Mouse (Mus musculus) heart, embryonic 15.5 days (tissue): Measurements from ENCODE around the gene Grin2c. TPM values are rescaled to one million over a fixed set of nuclear protein-coding genes. Genes with fewer than 3 reads are reported as not detected.

Source experiments
- ATAC-seq: fragments of 200-750 bp; cut with Nextera tagmentation; replicated peaks from 2 replicates; pipeline ENCODE4 v1.8.0; 2017; ENCODE audit warnings: low read depth, moderate TSS enrichment; ENCODE audit not compliant: insufficient number of reproducible peaks, insufficient read depth, low FRiP score
- H3K27ac ChIP-seq: fragments of 300-500 bp; sonication (generic); 2 replicates; pipeline ENCODE4 v1.5.1; 2015; ENCODE audit warnings: mild to moderate bottlenecking, inconsistent platforms
- H3K27me3 ChIP-seq: fragments of 300-500 bp; sonication (generic); 2 replicates; pipeline ENCODE4 v1.6.1; 2015; ENCODE audit warnings: inconsistent platforms
- H3K36me3 ChIP-seq: fragments of 300-500 bp; sonication (generic); 2 replicates; pipeline ENCODE4 v1.6.1; 2015; ENCODE audit warnings: mild to moderate bottlenecking, inconsistent platforms
- H3K4me1 ChIP-seq: fragments of 300-500 bp; sonication (generic); replicated peaks from 2 replicates; pipeline ENCODE4 v1.6.1; 2015; ENCODE audit warnings: inconsistent platforms
- H3K4me2 ChIP-seq: fragments of 300-500 bp; sonication (generic); 2 replicates; pipeline ENCODE4 v1.6.1; 2015; ENCODE audit warnings: inconsistent platforms, mild to moderate bottlenecking, moderate library complexity
- H3K4me3 ChIP-seq: fragments of 300-500 bp; sonication (generic); 2 replicates; pipeline ENCODE4 v1.5.1; 2015; ENCODE audit warnings: mild to moderate bottlenecking, inconsistent platforms
- H3K9ac ChIP-seq: fragments of 300-500 bp; sonication (generic); 2 replicates; pipeline ENCODE4 v1.6.1; 2015; ENCODE audit warnings: mild to moderate bottlenecking, inconsistent platforms
- H3K9me3 ChIP-seq: fragments of 300-500 bp; sonication (generic); replicated peaks from 2 replicates; pipeline ENCODE4 v1.6.1; 2016; ENCODE audit warnings: inconsistent platforms
- WGBS: fragments of 180-500 bp; shearing (Covaris S2); methylation state at CpG from one replicate; pipeline ENCODE4 v1.1.7; 2015; ENCODE audit warnings: mixed read lengths; 5-methylcytosine and 5-hydroxymethylcytosine counted together
- polyA plus RNA-seq: library from polyadenylated mRNA; unstranded; fragments of >200 nt; fragmentation: Nextera tagmentation; extraction: Ambion mirVana; gene quantifications from 2 replicates; pipeline ENCODE4 v1.2.1, GENCODE M21; 2015

Gene Grin2c
- polyA plus RNA-seq, result 0.10 and 0.16 TPM in 2 replicates

DNA sequence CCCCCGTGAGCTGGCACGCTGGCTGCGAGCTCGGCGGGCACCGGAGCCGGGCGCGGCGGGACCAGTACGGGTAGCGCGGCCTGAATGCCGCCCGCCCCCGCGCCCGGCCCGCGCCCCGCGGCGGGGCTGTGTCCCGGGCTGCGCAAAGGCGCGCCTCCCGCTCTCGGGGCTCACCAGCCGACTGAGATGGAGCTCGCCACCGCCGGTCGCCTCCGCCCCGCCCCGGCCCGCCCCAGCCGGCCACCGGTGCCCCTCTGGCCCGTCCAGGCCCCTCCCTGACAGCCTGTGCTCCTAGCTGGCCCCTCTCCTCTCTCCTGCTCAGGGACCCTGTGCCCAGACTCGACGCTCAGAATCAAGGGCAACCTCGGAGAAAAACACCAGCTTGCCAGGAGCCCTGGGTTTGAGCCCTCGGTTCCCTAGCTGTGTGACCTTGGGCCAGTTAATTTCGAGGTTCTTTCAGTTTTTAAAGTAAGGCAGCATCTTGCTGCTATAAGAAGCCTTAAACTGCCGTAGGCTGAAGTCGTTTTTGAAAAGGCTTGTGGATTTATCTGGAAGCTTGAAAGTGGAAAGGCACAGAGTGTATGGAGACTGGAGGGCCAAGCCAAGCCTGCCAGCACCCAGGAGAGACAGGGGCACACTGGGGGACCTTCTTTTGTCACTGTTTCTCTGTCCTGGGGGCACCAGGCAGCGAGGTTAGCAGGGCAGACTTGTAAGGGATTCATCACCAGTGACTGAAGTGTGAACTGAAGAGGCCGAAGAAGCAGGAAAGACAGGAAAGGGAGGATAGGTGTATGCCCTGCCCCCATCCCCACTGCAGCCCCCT lies at the start of gene Grin2c:
Gene Grin2c (minus strand): TSS at position 183 of the 823 bp plus-strand sequence.
- 7% methylated on average over 38 of the region's 50 CpGs for WGBS
- peak within 1 kb of the TSS; percentile 81 for H3K4me2 ChIP-seq
- peaks cover 78% of the 10 kb centered on the region for H3K27me3 ChIP-seq
- no peak for ATAC-seq
- H3K36me3 ChIP-seq, result no peaks in the 10 kb centered on the region
- no peak within 1 kb of the TSS for H3K27ac ChIP-seq
- H3K4me1 ChIP-seq, result peaks cover 30% of the 10 kb centered on the region
- H3K9ac ChIP-seq, result peak within 1 kb of the TSS; percentile 37; the same call in 1 of the 2 replicates
- H3K9me3 ChIP-seq, result no peaks in the 10 kb centered on the region
- H3K4me3 ChIP-seq, result peak within 1 kb of the TSS; percentile 47

DNA sequence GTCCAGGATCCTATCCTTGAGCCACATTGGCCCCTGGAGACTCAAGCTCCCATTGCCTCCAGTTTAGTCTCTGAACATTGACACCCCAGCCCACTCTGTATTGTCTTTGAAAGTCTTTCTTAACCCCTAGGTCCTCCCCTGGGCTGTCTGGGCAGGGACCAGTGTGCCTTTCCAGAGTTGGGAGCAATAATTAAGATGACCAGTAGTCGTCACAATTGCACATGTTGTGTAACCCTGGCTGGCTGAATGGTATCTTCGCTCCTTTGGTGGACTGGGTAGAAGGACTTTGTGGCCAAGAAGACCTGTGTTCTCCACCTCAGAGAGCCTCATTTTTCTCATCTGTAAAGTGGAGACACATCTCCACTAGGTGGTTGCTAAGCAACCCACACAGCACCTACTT lies 47.2 kb upstream of the Grin2c start:
- Histone ChIP-seq H3K4me1 (peaks cover 7% of the 10 kb centered on the region), H3K4me3 (no peak overlapping the region), H3K4me2 (no peak overlapping the region), H3K9ac (no peak overlapping the region), H3K36me3 (no peaks in the 10 kb centered on the region), H3K9me3 (no peaks in the 10 kb centered on the region), H3K27ac (no peak overlapping the region), H3K27me3 (peaks cover 77% of the 10 kb centered on the region)
- no peak for ATAC-seq
- 43% methylated on average over 2 of the region's 2 CpGs for WGBS

DNA sequence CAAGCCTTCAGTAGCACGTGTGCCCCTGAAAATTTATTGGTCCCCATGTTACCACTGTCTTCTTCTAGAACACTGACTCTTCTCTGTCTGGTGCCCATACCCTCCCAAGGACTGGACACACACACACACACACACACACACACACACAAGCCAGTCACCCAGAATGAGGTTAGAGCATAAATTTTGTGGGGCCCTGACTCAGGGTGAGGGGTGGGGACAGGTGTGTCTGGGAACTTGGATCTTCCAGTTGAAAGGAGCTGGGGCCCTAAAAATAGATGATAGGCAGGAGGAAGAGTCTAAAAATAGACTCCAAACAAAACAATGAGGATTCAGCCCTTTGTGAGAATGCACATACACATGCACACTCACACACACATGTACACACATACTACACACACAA lies 41.7 kb upstream of the Grin2c start:
- peaks cover 26% of the 10 kb centered on the region for H3K27me3 ChIP-seq
- peaks cover 12% of the 10 kb centered on the region for H3K4me1 ChIP-seq
- H3K9ac ChIP-seq, result no peak overlapping the region
- H3K4me3 ChIP-seq, result no peak overlapping the region
- H3K27ac ChIP-seq, result no peak overlapping the region
- no peaks in the 10 kb centered on the region for H3K36me3 ChIP-seq
- no peaks in the 10 kb centered on the region for H3K9me3 ChIP-seq
- ATAC-seq, result no peak
- WGBS, result 64% methylated on average over 1 of the region's 1 CpGs
- H3K4me2 ChIP-seq, result no peak overlapping the region

DNA sequence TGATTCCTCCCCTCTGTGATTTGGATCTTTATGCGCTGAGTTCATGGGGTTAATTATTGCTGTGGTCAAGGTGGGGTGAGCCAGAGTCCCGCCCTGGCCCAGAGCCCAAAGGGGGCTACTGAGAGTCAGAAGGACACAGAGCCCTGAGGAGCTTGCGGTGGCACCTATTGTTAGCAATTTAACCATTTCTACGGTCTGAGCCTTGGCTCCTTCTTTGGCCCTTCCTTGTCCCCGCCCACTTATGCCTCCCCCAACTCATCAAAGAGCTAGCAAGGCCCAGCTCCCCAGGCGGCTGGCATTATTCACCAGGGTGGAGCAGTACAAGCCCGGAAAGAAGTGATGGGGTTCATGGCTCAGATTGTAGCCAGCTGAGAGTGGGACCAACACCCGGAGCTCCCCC lies 39.8 kb upstream of the Grin2c start, which contains the start of gene Otop2:
Gene Otop2 (plus strand): TSS at position 301 of the 400 bp plus-strand sequence.
- Histone ChIP-seq H3K9ac (no peak within 1 kb of the TSS), H3K4me1 (peaks cover 12% of the 10 kb centered on the region), H3K4me2 (no peak within 1 kb of the TSS), H3K4me3 (no peak within 1 kb of the TSS), H3K36me3 (no peaks in the 10 kb centered on the region), H3K27me3 (peaks cover 9% of the 10 kb centered on the region), H3K9me3 (no peaks in the 10 kb centered on the region), H3K27ac (no peak within 1 kb of the TSS)
- ATAC-seq, result no peak
- WGBS, result 42% methylated on average over 8 of the region's 8 CpGs

DNA sequence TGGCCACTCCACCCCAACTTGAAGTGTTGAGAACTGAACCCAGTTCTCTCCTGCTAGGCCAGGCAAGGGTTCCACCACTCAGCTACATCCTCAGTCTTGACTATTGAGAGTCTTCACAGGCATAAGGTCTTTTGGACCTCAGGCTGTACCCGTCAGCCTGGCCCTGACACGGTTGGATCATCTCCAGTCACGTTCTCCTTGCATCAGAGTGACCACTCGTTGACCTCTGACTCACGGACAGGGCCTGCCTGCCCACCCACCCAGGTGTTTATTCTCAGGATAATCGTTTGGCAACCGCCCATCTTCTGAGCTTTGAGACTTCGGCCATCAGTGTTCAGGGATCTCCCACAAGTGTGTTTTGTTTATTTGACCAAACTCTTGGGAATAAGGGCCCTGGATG lies 36.1 kb upstream of the Grin2c start:
- H3K27me3 ChIP-seq, result peaks cover 10% of the 10 kb centered on the region
- 0 out of 2 replicates have a peak, but pooled peaks cover 5% of the 10 kb centered on the region for H3K4me1 ChIP-seq
- ATAC-seq, result no peak
- no peak overlapping the region for H3K4me3 ChIP-seq
- H3K9ac ChIP-seq, result no peak overlapping the region
- H3K9me3 ChIP-seq, result no peaks in the 10 kb centered on the region
- 45% methylated on average over 8 of the region's 8 CpGs for WGBS
- H3K4me2 ChIP-seq, result no peak overlapping the region
- H3K36me3 ChIP-seq, result no peaks in the 10 kb centered on the region
- H3K27ac ChIP-seq, result no peak overlapping the region

DNA sequence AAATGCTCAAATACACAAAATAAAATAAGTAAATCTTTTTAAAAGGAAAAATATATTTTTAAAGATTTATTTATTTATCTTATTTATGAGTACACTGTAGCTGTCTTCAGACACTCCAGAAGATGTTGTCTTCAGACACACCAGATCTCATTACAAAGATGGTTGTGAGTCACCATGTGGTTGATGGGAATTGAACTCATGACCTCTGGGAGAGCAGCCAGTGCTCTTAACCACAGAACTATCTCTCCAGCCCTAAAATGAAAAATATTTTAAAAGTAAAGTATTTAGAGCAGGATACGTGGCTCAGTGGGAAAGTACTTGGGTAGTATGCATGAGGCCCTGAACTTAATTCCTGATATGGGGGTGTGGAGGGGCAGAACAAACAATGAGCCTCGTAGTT lies 34.3 kb upstream of the Grin2c start:
- no peaks in the 10 kb centered on the region for H3K9me3 ChIP-seq
- peaks cover 26% of the 10 kb centered on the region for H3K27me3 ChIP-seq
- no peak for ATAC-seq
- WGBS, result 84% methylated on average over 2 of the region's 2 CpGs
- H3K36me3 ChIP-seq, result no peaks in the 10 kb centered on the region
- H3K9ac ChIP-seq, result no peak overlapping the region
- no peak overlapping the region for H3K27ac ChIP-seq
- H3K4me2 ChIP-seq, result no peak overlapping the region
- peaks cover 14% of the 10 kb centered on the region for H3K4me1 ChIP-seq
- no peak overlapping the region for H3K4me3 ChIP-seq

DNA sequence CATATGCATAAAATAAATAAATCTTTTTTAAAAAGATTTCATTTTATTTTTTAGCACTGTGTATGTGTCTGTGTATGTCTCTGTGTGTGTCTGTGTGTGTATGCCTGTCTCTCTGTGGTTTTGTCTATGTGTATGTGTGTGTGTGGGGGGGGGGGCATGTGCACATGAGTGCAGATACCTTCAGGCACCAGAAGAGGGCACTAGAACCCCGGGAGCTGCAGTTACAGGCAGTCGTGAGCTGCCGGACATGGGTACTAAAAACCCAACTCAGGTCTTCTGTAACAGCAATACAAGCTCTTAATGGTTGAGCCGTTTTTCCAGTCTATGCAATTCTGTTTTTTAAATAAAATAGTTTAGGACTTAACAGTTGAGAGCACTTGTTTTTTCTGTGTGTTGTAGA lies 33.7 kb upstream of the Grin2c start:
- no peak for ATAC-seq
- WGBS, result 67% methylated on average over 4 of the region's 4 CpGs
- Histone ChIP-seq H3K4me3 (no peak overlapping the region), H3K27me3 (peaks cover 28% of the 10 kb centered on the region), H3K9ac (no peak overlapping the region), H3K36me3 (no peaks in the 10 kb centered on the region), H3K4me1 (peaks cover 11% of the 10 kb centered on the region), H3K27ac (no peak overlapping the region), H3K4me2 (no peak overlapping the region), H3K9me3 (no peaks in the 10 kb centered on the region)

DNA sequence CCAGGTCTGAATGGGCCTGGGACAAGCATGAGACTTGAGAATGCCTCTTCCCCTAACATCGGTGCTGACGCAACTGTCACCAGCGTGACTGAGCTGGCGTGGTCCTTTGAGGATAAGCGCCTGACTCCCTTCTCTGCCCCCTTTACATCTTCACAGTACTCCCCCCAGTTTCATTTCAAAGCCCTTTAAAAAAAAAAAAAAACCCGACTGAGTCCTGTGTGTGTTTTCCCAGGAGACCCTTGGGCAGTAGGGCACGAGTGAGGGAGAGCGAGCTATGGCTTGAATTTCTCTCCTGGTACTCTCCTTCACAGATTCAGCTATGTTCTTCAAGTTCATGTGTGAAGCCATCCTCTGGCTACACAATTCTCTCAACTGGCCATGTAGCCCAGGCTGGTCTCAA lies 31.1 kb upstream of the Grin2c start:
- H3K27ac ChIP-seq, result no peak overlapping the region
- ATAC-seq, result no peak
- H3K36me3 ChIP-seq, result no peaks in the 10 kb centered on the region
- H3K4me2 ChIP-seq, result peak overlapping the region; percentile 87; the same call in 1 of the 2 replicates
- WGBS, result 60% methylated on average over 8 of the region's 8 CpGs
- H3K27me3 ChIP-seq, result peaks cover 28% of the 10 kb centered on the region
- H3K4me3 ChIP-seq, result no peak overlapping the region
- H3K4me1 ChIP-seq, result peaks cover 11% of the 10 kb centered on the region
- no peak overlapping the region for H3K9ac ChIP-seq
- no peaks in the 10 kb centered on the region for H3K9me3 ChIP-seq

DNA sequence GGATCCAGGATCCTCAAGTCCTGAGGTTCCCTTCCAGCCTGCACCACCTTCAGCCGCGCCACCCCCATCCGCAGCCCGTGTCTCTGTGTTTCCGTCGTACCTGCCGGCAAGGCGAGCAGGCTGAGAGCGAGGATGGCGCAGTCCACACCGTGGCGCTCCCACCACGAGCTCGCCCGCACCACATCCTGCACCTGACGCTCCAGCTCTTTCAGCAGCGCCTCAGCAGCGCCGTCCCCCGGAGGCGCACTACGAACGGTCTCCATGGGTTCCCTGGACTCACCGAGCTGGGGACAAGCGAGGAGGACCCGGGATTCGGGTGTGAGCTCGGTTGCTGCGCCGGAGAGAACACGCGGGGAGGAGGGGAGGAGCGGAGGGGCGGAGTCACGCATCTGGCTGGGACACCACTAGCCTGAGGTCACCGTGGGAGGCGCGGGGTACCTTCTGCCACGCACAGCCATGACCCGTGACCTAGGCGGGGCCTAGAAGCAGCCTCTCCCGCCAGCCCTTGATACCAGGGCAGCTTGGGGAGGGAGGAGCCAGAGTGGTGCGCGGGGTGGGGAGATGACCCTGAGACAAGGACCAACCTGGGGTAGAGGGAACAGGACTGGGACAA lies 30.3 kb upstream of the Grin2c start, which contains the start of gene Fads6:
Gene Fads6 (minus strand): TSS at position 450 of the 613 bp plus-strand sequence.
- Histone ChIP-seq H3K4me2 (peak within 1 kb of the TSS; percentile 87), H3K27me3 (peaks cover 28% of the 10 kb centered on the region), H3K27ac (no peak within 1 kb of the TSS), H3K4me3 (peak within 1 kb of the TSS; percentile 55), H3K36me3 (no peaks in the 10 kb centered on the region), H3K9me3 (no peaks in the 10 kb centered on the region), H3K9ac (peak within 1 kb of the TSS; percentile 37), H3K4me1 (peaks cover 16% of the 10 kb centered on the region)
- WGBS, result 1% methylated on average over 44 of the region's 44 CpGs
- peak; percentile 49 for ATAC-seq

DNA sequence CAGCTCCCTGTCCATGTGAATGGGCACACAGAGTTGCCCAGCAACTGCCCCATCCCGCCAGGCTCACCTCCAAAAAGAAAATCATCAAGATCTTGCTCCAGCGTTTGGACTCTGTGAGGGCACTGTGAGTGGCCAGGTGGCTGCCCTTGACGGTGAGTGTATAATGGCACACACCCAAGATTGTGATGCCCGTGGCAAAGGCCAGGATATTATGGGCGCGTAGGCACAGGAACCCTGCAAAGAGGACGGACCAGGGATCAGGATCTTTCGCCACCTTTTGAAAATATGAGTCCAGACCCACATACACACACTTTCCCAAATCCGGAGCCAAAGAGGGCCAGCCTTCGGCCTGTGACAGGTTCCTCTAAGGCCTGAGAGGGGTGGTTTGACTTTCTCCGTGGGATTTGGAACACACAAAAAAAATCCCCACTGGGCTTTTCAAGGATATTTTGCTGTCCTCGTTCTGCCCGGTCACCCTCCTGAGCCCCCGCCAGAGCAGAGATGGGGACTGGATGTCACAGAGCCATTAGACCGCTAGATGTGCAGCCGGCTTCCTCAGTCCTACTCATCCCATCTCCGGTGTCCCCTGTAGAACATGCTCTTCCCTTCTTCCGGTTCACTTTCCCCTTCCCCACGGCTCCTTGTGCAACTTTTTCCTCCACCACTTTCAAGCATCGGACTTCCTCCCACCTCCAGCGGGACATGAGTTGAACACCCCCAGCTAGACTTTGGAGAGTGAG lies 29.6 kb upstream of the Grin2c start:
- Histone ChIP-seq H3K9ac (peak overlapping the region; percentile 37; the same call in 1 of the 2 replicates), H3K27me3 (peaks cover 28% of the 10 kb centered on the region), H3K27ac (no peak overlapping the region), H3K36me3 (no peaks in the 10 kb centered on the region), H3K4me1 (peaks cover 18% of the 10 kb centered on the region), H3K4me3 (peak overlapping the region; percentile 55), H3K4me2 (peak overlapping the region; percentile 87), H3K9me3 (no peaks in the 10 kb centered on the region)
- ATAC-seq, result no peak
- 51% methylated on average over 21 of the region's 21 CpGs for WGBS

DNA sequence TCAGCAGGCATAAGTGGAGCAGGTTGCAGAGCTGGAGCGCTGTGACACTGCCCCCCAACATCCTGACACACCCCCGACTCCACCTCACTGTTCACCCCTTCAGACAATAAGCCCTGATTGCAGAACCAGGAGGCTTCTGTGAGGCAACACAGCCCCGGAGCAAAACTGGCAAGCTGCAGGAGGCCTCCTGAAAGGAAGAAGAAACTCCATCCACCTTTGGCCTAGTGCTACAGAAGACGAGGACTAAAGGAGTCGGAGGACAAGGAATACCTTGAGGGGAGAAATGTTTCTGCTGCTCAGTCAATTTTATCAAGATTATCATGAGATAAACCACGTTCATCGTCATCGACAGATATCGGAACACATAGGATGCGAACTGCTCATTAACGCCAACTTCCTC lies 28.9 kb upstream of the Grin2c start:
- no peak overlapping the region for H3K4me3 ChIP-seq
- 87% methylated on average over 11 of the region's 11 CpGs for WGBS
- H3K27ac ChIP-seq, result no peak overlapping the region
- peaks cover 28% of the 10 kb centered on the region for H3K27me3 ChIP-seq
- no peak overlapping the region for H3K4me2 ChIP-seq
- H3K36me3 ChIP-seq, result no peaks in the 10 kb centered on the region
- H3K9ac ChIP-seq, result no peak overlapping the region
- H3K4me1 ChIP-seq, result peaks cover 20% of the 10 kb centered on the region
- H3K9me3 ChIP-seq, result no peaks in the 10 kb centered on the region
- ATAC-seq, result no peak
